Mouse (Mus musculus) adrenal gland, adult 2 months (tissue): ENCODE measurements around the gene Usp43. TPM values are rescaled to one million over a fixed set of nuclear protein-coding genes. Genes with fewer than 3 reads are reported as not detected.

Experiments
- DNase-seq: peaks from one replicate; pipeline ENCODE4 v3.0.0; 2021
- long read RNA-seq: library from polyadenylated mRNA; stranded (forward); transcript quantifications from one replicate; pipeline ENCODE4 v2.0.0, GENCODE M21; 2021
- polyA plus RNA-seq: library from polyadenylated mRNA; depleted of rRNA; stranded (reverse); fragments of >200 nt; gene quantifications from 2 replicates; pipeline ENCODE4 v1.2.3, GENCODE M21; 2012; rRNA removed
- total RNA-seq, 2 experiments: library from RNA; stranded (reverse); gene quantifications; 2 replicates each; pipeline ENCODE4 v1.2.3; 2021

Usp43 gene
- 1 to 10 TPM; 1.0 to 1.1 TPM for total RNA-seq
- polyA plus RNA-seq = 1.5 and 1.7 TPM in 2 replicates
- long read RNA-seq = 0 reads

GRCm38 (mm10) chr11:67921827-67922754 is at the start of gene Usp43:
TSS of gene Usp43 (minus strand) at chr11:67922153.
- DNase-seq = peak; percentile 78

GRCm38 (mm10) chr11:67967831-67968230 is 45.9 kb upstream of the Usp43 start:
- DNase-seq = no peak

- DNase-seq = peak; percentile 95
Measured at GRCm38 (mm10) chr11:67965905-67966878, 44.2 kb upstream of the Usp43 start, which contains the start of gene Stx8. TSS of gene Stx8 (plus strand) at chr11:67966193.

- DNase-seq = peak; percentile 89
Measured at GRCm38 (mm10) chr11:67965242-67965883, 43.4 kb upstream of the Usp43 start, which contains the start of gene Cfap52. TSS of gene Cfap52 (minus strand) at chr11:67965651.

- DNase-seq = no peak
Measured at GRCm38 (mm10) chr11:67964110-67964509, 42.2 kb upstream of the Usp43 start.

- DNase-seq = no peak
Measured at GRCm38 (mm10) chr11:67954413-67954812, 32.5 kb upstream of the Usp43 start.

- DNase-seq = no peak
Measured at GRCm38 (mm10) chr11:67953604-67954003, 31.7 kb upstream of the Usp43 start.

- no peak for DNase-seq
Measured at GRCm38 (mm10) chr11:67949475-67949874, 27.5 kb upstream of the Usp43 start.

- DNase-seq = no peak
Measured at GRCm38 (mm10) chr11:67948229-67948628, 26.3 kb upstream of the Usp43 start.

- DNase-seq = no peak
Measured at GRCm38 (mm10) chr11:67932156-67932555, 10.2 kb upstream of the Usp43 start.

- no peak for DNase-seq
Measured at GRCm38 (mm10) chr11:67926348-67927055, 4.5 kb upstream of the Usp43 start.

- no peak for DNase-seq
Measured at GRCm38 (mm10) chr11:67925000-67925399, 3.0 kb upstream of the Usp43 start.

GRCm38 (mm10) chr11:67923720-67924119 is 1.8 kb upstream of the Usp43 start:
- DNase-seq = no peak

GRCm38 (mm10) chr11:67922755-67923125 is 787 bp upstream of the Usp43 start:
- DNase-seq = peak; percentile 79

- peak; percentile 64 for DNase-seq
Measured at GRCm38 (mm10) chr11:67921091-67921826, 694 bp downstream of the Usp43 start.

GRCm38 (mm10) chr11:67920226-67920960 is 1.6 kb downstream of the Usp43 start:
- peak; percentile 58 for DNase-seq

- peak; percentile 36 for DNase-seq
Measured at GRCm38 (mm10) chr11:67919593-67919992, 2.4 kb downstream of the Usp43 start.

- DNase-seq = no peak
Measured at GRCm38 (mm10) chr11:67917126-67917525, 4.8 kb downstream of the Usp43 start.

- no peak for DNase-seq
Measured at GRCm38 (mm10) chr11:67911074-67911473, 10.9 kb downstream of the Usp43 start.

- no peak for DNase-seq
Measured at GRCm38 (mm10) chr11:67903756-67904155, 18.2 kb downstream of the Usp43 start.
